Mouse (Mus musculus): Measurements from ENCODE around the gene Ston2. TPM values are rescaled to one million over a fixed set of nuclear protein-coding genes. Genes with fewer than 3 reads are reported as not detected.

Gene Ston2
- polyA plus RNA-seq, 1 experiment from 2014 or later: 6.8 TPM

GRCm38 (mm10) chr12:91742916-91743315, 45.3 kb downstream of the Ston2 start:
- no peaks in the 10 kb centered on the region for H3K9me3 ChIP-seq
- ATAC-seq (ENCODE audit: low read depth): no peak
- H3K27ac ChIP-seq (replicated peaks): no peak overlapping the region
- no peak overlapping the region for H3K4me2 ChIP-seq
- H3K27me3 ChIP-seq: no peaks in the 10 kb centered on the region
- 0 out of 2 replicates have a peak, but pooled peaks cover 2% of the 10 kb centered on the region for H3K36me3 ChIP-seq
- H3K9ac ChIP-seq: no peak overlapping the region
- peaks cover 20% of the 10 kb centered on the region for H3K4me1 ChIP-seq (replicated peaks)
- no peak overlapping the region for H3K4me3 ChIP-seq
- WGBS: 95% methylated on average over 7 of the region's 7 CpGs

GRCm38 (mm10) chr12:91738381-91738780, 49.8 kb downstream of the Ston2 start:
- Histone ChIP-seq H3K9ac (no peak overlapping the region), H3K27ac (replicated peaks) (no peak overlapping the region), H3K27me3 (no peaks in the 10 kb centered on the region), H3K36me3 (0 out of 2 replicates have a peak, but pooled peaks cover 2% of the 10 kb centered on the region), H3K4me3 (no peak overlapping the region), H3K4me1 (replicated peaks) (no peaks in the 10 kb centered on the region), H3K4me2 (no peak overlapping the region), H3K9me3 (no peaks in the 10 kb centered on the region)
- no peak for ATAC-seq (ENCODE audit: low read depth)
- 91% methylated on average over 4 of the region's 4 CpGs for WGBS

- Histone ChIP-seq H3K4me3 (no peak overlapping the region), H3K27me3 (no peaks in the 10 kb centered on the region), H3K27ac (replicated peaks) (no peak overlapping the region), H3K9me3 (no peaks in the 10 kb centered on the region), H3K9ac (no peak overlapping the region), H3K4me2 (no peak overlapping the region), H3K36me3 (0 out of 2 replicates have a peak, but pooled peaks cover 2% of the 10 kb centered on the region), H3K4me1 (replicated peaks) (no peaks in the 10 kb centered on the region)
- WGBS: 93% methylated on average over 15 of the region's 15 CpGs
- ATAC-seq (ENCODE audit: low read depth): no peak
These were observed 51.8 kb downstream of the Ston2 start for GRCm38 (mm10) chr12:91736221-91736980.

GRCm38 (mm10) chr12:91734246-91735027, 53.8 kb downstream of the Ston2 start:
- Histone ChIP-seq H3K36me3 (no peaks in the 10 kb centered on the region), H3K9ac (no peak overlapping the region), H3K4me2 (no peak overlapping the region), H3K9me3 (no peaks in the 10 kb centered on the region), H3K4me3 (no peak overlapping the region), H3K4me1 (replicated peaks) (no peaks in the 10 kb centered on the region), H3K27me3 (no peaks in the 10 kb centered on the region), H3K27ac (replicated peaks) (no peak overlapping the region)
- no peak for ATAC-seq (ENCODE audit: low read depth)
- WGBS: 88% methylated on average over 15 of the region's 15 CpGs

GRCm38 (mm10) chr12:91732729-91733448, 55.3 kb downstream of the Ston2 start:
- Histone ChIP-seq H3K27me3 (no peaks in the 10 kb centered on the region), H3K4me1 (replicated peaks) (no peaks in the 10 kb centered on the region), H3K36me3 (no peaks in the 10 kb centered on the region), H3K4me2 (no peak overlapping the region), H3K9me3 (no peaks in the 10 kb centered on the region), H3K4me3 (no peak overlapping the region), H3K9ac (no peak overlapping the region), H3K27ac (replicated peaks) (no peak overlapping the region; the same call in 1 of the 2 replicates)
- 51% methylated on average over 6 of the region's 6 CpGs for WGBS
- peak; percentile 65 for ATAC-seq (ENCODE audit: low read depth)

- H3K27ac ChIP-seq (replicated peaks): no peak overlapping the region
- WGBS: 82% methylated on average over 7 of the region's 7 CpGs
- no peak for ATAC-seq (ENCODE audit: low read depth)
- no peaks in the 10 kb centered on the region for H3K36me3 ChIP-seq
- H3K4me1 ChIP-seq (replicated peaks): no peaks in the 10 kb centered on the region
- no peaks in the 10 kb centered on the region for H3K9me3 ChIP-seq
- H3K4me2 ChIP-seq: no peak overlapping the region
- no peaks in the 10 kb centered on the region for H3K27me3 ChIP-seq
- H3K4me3 ChIP-seq: no peak overlapping the region
- no peak overlapping the region for H3K9ac ChIP-seq
These were observed 62.0 kb downstream of the Ston2 start for GRCm38 (mm10) chr12:91726202-91726601.

GRCm38 (mm10) chr12:91723912-91724311, 64.3 kb downstream of the Ston2 start:
- Histone ChIP-seq H3K4me1 (replicated peaks) (no peaks in the 10 kb centered on the region), H3K9ac (no peak overlapping the region), H3K27me3 (no peaks in the 10 kb centered on the region), H3K4me3 (no peak overlapping the region), H3K36me3 (no peaks in the 10 kb centered on the region), H3K4me2 (no peak overlapping the region), H3K9me3 (no peaks in the 10 kb centered on the region), H3K27ac (replicated peaks) (no peak overlapping the region)
- no peak for ATAC-seq (ENCODE audit: low read depth)
- 76% methylated on average over 6 of the region's 6 CpGs for WGBS

- H3K36me3 ChIP-seq: no peaks in the 10 kb centered on the region
- no peak for ATAC-seq (ENCODE audit: low read depth)
- H3K9me3 ChIP-seq: no peaks in the 10 kb centered on the region
- H3K4me3 ChIP-seq: no peak overlapping the region
- H3K9ac ChIP-seq: no peak overlapping the region
- 85% methylated on average over 7 of the region's 7 CpGs for WGBS
- H3K27ac ChIP-seq (replicated peaks): no peak overlapping the region
- H3K4me2 ChIP-seq: no peak overlapping the region
- H3K27me3 ChIP-seq: no peaks in the 10 kb centered on the region
- no peaks in the 10 kb centered on the region for H3K4me1 ChIP-seq (replicated peaks)
These were observed 69.1 kb downstream of the Ston2 start for GRCm38 (mm10) chr12:91719134-91719533.

- H3K27me3 ChIP-seq: no peaks in the 10 kb centered on the region
- WGBS: 79% methylated on average over 6 of the region's 6 CpGs
- no peak overlapping the region for H3K27ac ChIP-seq (replicated peaks)
- H3K4me3 ChIP-seq: no peak overlapping the region
- H3K4me1 ChIP-seq (replicated peaks): peaks cover 9% of the 10 kb centered on the region
- no peaks in the 10 kb centered on the region for H3K9me3 ChIP-seq
- no peaks in the 10 kb centered on the region for H3K36me3 ChIP-seq
- no peak for ATAC-seq (ENCODE audit: low read depth)
- H3K4me2 ChIP-seq: no peak overlapping the region
- H3K9ac ChIP-seq: no peak overlapping the region
These were observed 72.5 kb downstream of the Ston2 start for GRCm38 (mm10) chr12:91715686-91716085.

GRCm38 (mm10) chr12:91713358-91713757, 74.8 kb downstream of the Ston2 start:
- no peak for ATAC-seq (ENCODE audit: low read depth)
- 87% methylated on average over 7 of the region's 7 CpGs for WGBS

GRCm38 (mm10) chr12:91711655-91712054, 76.5 kb downstream of the Ston2 start:
- no peak overlapping the region for H3K9ac ChIP-seq
- no peak overlapping the region for H3K27ac ChIP-seq (replicated peaks)
- peaks cover 16% of the 10 kb centered on the region for H3K4me1 ChIP-seq (replicated peaks)
- H3K36me3 ChIP-seq: no peaks in the 10 kb centered on the region
- no peak overlapping the region for H3K4me2 ChIP-seq
- ATAC-seq (ENCODE audit: low read depth): no peak
- H3K4me3 ChIP-seq: no peak overlapping the region
- no peaks in the 10 kb centered on the region for H3K9me3 ChIP-seq
- H3K27me3 ChIP-seq: no peaks in the 10 kb centered on the region
- WGBS: 82% methylated on average over 4 of the region's 4 CpGs

More at GRCm38 (mm10) chr12:91713358-91713757, 74.8 kb downstream of the Ston2 start:
- no peaks in the 10 kb centered on the region for H3K9me3 ChIP-seq
- H3K4me3 ChIP-seq: no peak overlapping the region
- H3K36me3 ChIP-seq: no peaks in the 10 kb centered on the region
- H3K4me2 ChIP-seq: no peak overlapping the region
- no peak overlapping the region for H3K9ac ChIP-seq
- no peak overlapping the region for H3K27ac ChIP-seq (replicated peaks)
- no peaks in the 10 kb centered on the region for H3K27me3 ChIP-seq
- H3K4me1 ChIP-seq (replicated peaks): peaks cover 12% of the 10 kb centered on the region

- peak; percentile 73; the same call in 1 of the 2 replicates for ATAC-seq (ENCODE audit: low read depth)
- no peak overlapping the region for H3K27ac ChIP-seq (replicated peaks)
- no peaks in the 10 kb centered on the region for H3K27me3 ChIP-seq
- H3K4me3 ChIP-seq: no peak overlapping the region
- no peaks in the 10 kb centered on the region for H3K36me3 ChIP-seq
- 25% methylated on average over 3 of the region's 3 CpGs for WGBS
- H3K4me2 ChIP-seq: no peak overlapping the region
- H3K4me1 ChIP-seq (replicated peaks): peaks cover 16% of the 10 kb centered on the region
- no peak overlapping the region for H3K9ac ChIP-seq
- no peaks in the 10 kb centered on the region for H3K9me3 ChIP-seq
These were observed 77.3 kb downstream of the Ston2 start for GRCm38 (mm10) chr12:91710876-91711275.

Data from neural tube, embryonic 13.5 days (tissue).